Mouse (Mus musculus) adrenal gland (tissue): ENCODE data around the gene Anks1b.

Experiments
- intact Hi-C: fragments of 180-260 bp; cut with DNase I; formaldehyde crosslinking; loops from one replicate; pipeline ENCODE4 v1.15.1; 2025

Gene Anks1b

GRCm38 (mm10) chr10:90839611-90840335 lies 966.5 kb downstream of the Anks1b start:
- intact Hi-C loops = no loop called here

GRCm38 (mm10) chr10:90842398-90842797 lies 969.1 kb downstream of the Anks1b start:
- intact Hi-C loops = no loop called here

GRCm38 (mm10) chr10:90851077-90851476 lies 977.8 kb downstream of the Anks1b start:
- intact Hi-C loops = no loop called here

- intact Hi-C loops = no loop called here
Measured at GRCm38 (mm10) chr10:90851999-90852398, 978.7 kb downstream of the Anks1b start.

GRCm38 (mm10) chr10:90852432-90852831 lies 979.1 kb downstream of the Anks1b start:
- intact Hi-C loops = no loop called here

- intact Hi-C loops = no loop called here
Measured at GRCm38 (mm10) chr10:90856668-90857067, 983.4 kb downstream of the Anks1b start.

GRCm38 (mm10) chr10:90859665-90860523 lies 986.6 kb downstream of the Anks1b start:
- intact Hi-C loops = no loop called here

- intact Hi-C loops = no loop called here
Measured at GRCm38 (mm10) chr10:90863881-90864598, 990.7 kb downstream of the Anks1b start.

- intact Hi-C loops = no loop called here
Measured at GRCm38 (mm10) chr10:90864599-90864889, 991.2 kb downstream of the Anks1b start.

- intact Hi-C loops = no loop called here
Measured at GRCm38 (mm10) chr10:90873204-90873603, 999.9 kb downstream of the Anks1b start.

GRCm38 (mm10) chr10:90874166-90874565 lies 1000.9 kb downstream of the Anks1b start:
- intact Hi-C loops = no loop called here

GRCm38 (mm10) chr10:90880854-90881560 lies 1007.7 kb downstream of the Anks1b start:
- intact Hi-C loops = no loop called here

GRCm38 (mm10) chr10:90889566-90889965 lies 1016.3 kb downstream of the Anks1b start:
- intact Hi-C loops = no loop called here

- intact Hi-C loops = no loop called here
Measured at GRCm38 (mm10) chr10:90892728-90893127, 1019.4 kb downstream of the Anks1b start.

GRCm38 (mm10) chr10:90897894-90898293 lies 1024.6 kb downstream of the Anks1b start:
- intact Hi-C loops = no loop called here

GRCm38 (mm10) chr10:90904185-90904584 lies 1030.9 kb downstream of the Anks1b start:
- intact Hi-C loops = no loop called here

GRCm38 (mm10) chr10:90907381-90907780 lies 1034.1 kb downstream of the Anks1b start:
- intact Hi-C loops = no loop called here

- intact Hi-C loops = no loop called here
Measured at GRCm38 (mm10) chr10:90923476-90923875, 1050.2 kb downstream of the Anks1b start.

- intact Hi-C loops = no loop called here
Measured at GRCm38 (mm10) chr10:90933088-90933487, 1059.8 kb downstream of the Anks1b start.

GRCm38 (mm10) chr10:90934678-90935077 lies 1061.4 kb downstream of the Anks1b start:
- intact Hi-C loops = no loop called here

- intact Hi-C loops = no loop called here
Measured at GRCm38 (mm10) chr10:90937721-90938460, 1064.6 kb downstream of the Anks1b start.
